Mouse (Mus musculus) erythroblast, adult 5-6 weeks (primary cell): ENCODE data around the gene Cfap126. TPM values are rescaled to one million over a fixed set of nuclear protein-coding genes. Genes with fewer than 3 reads are reported as not detected.
A peak's percentile ranks its signal among the peaks of the same experiment; 100 is the strongest.
"Not testable (repeated sequence)": the region's sequence is repeated elsewhere in the genome, so short reads cannot be mapped to it uniquely, and the experiment has no call there.

Experiments
- ATAC-seq: replicated peaks from 2 replicates; pipeline ENCODE4 v1.8.0; 2016; ENCODE audit warnings: moderate number of reproducible peaks, mild to moderate bottlenecking, moderate TSS enrichment, inconsistent platforms; ENCODE audit not compliant: poor library complexity, low FRiP score, severe bottlenecking
- total RNA-seq, 2 experiments: library from RNA; stranded (forward) in 1 of 2; stranded (reverse) in 1 of 2; fragments of 150-400 nt in 1 of 2; fragments of 200-764, 138-1000 nt in 1 of 2; gene quantifications; 2 replicates each; pipeline versions ENCODE4 v1.2.3 to v1.2.4; 2015 to 2017; ENCODE audit warnings: low replicate concordance in 2 of 2

The Cfap126 gene
- total RNA-seq, 2 experiments from 2014 or later: not detected

- no peak for ATAC-seq
These were observed 5.3 kb downstream of the Cfap126 start for GRCm38 (mm10) chr1:171118996-171119395.

- no peak for ATAC-seq
These were observed 5.7 kb downstream of the Cfap126 start for GRCm38 (mm10) chr1:171119405-171119804.

GRCm38 (mm10) chr1:171120893-171121292 is 7.2 kb downstream of the Cfap126 start:
- ATAC-seq: no peak

- no peak for ATAC-seq
These were observed 8.1 kb downstream of the Cfap126 start for GRCm38 (mm10) chr1:171121839-171122238.

- ATAC-seq: peak; percentile 60
These were observed 9.2 kb downstream of the Cfap126 start for GRCm38 (mm10) chr1:171122932-171123331.

GRCm38 (mm10) chr1:171124398-171124797 is 10.7 kb downstream of the Cfap126 start:
- ATAC-seq: peak; percentile 75

- ATAC-seq: no peak
These were observed 15.5 kb downstream of the Cfap126 start for GRCm38 (mm10) chr1:171129251-171129650.

- no peak for ATAC-seq
These were observed 17.3 kb downstream of the Cfap126 start for GRCm38 (mm10) chr1:171130971-171131370.

- ATAC-seq: no peak
These were observed 21.9 kb downstream of the Cfap126 start for GRCm38 (mm10) chr1:171135600-171135999.

GRCm38 (mm10) chr1:171137486-171138155 is 23.9 kb downstream of the Cfap126 start:
- ATAC-seq: not testable (repeated sequence)

- ATAC-seq: not testable (repeated sequence)
These were observed 29.3 kb downstream of the Cfap126 start for GRCm38 (mm10) chr1:171142981-171143380.

GRCm38 (mm10) chr1:171149974-171150760 is 36.4 kb downstream of the Cfap126 start, which contains the start of the genes Sdhc and Mpz:
Gene Sdhc, minus strand, starts transcription at chr1:171150603.
Gene Mpz, plus strand, starts transcription at chr1:171150711.
- ATAC-seq: peak; percentile 99

- peak; percentile 54 for ATAC-seq
These were observed 37.2 kb downstream of the Cfap126 start for GRCm38 (mm10) chr1:171150838-171151391.

- ATAC-seq: no peak
These were observed 38.2 kb downstream of the Cfap126 start for GRCm38 (mm10) chr1:171151966-171152365.

GRCm38 (mm10) chr1:171156644-171157043 is 42.9 kb downstream of the Cfap126 start:
- ATAC-seq: no peak

GRCm38 (mm10) chr1:171157965-171158364 is 44.2 kb downstream of the Cfap126 start:
- ATAC-seq: no peak

- ATAC-seq: no peak
These were observed 45.8 kb downstream of the Cfap126 start for GRCm38 (mm10) chr1:171159485-171159975.

- no peak for ATAC-seq
These were observed 48.8 kb downstream of the Cfap126 start for GRCm38 (mm10) chr1:171162526-171162925.

- ATAC-seq: no peak
These were observed 50.5 kb downstream of the Cfap126 start for GRCm38 (mm10) chr1:171164258-171164657.

GRCm38 (mm10) chr1:171165629-171166345 is 52.1 kb downstream of the Cfap126 start:
- no peak for ATAC-seq
